Mouse (Mus musculus) heart, postnatal 10 days (tissue): ENCODE results near the gene Krt32. TPM values are rescaled to one million over a fixed set of nuclear protein-coding genes. Genes with fewer than 3 reads are reported as not detected.

Source experiments
- DNase-seq, 2 experiments: peaks; one replicate each; pipeline ENCODE4 v3.0.0; 2021
- intact Hi-C: fragments of 180-260 bp; cut with DNase I; formaldehyde crosslinking; loops from one replicate; pipeline ENCODE4 v1.15.1; 2025
- total RNA-seq, 2 experiments: library from RNA; stranded (reverse); gene quantifications; 2 replicates each; pipeline ENCODE4 v1.2.3; 2021

The Krt32 gene
- total RNA-seq, 2 experiments from 2014 or later: not detected

- no peak for DNase-seq
- intact Hi-C loops: no loop called here
These were observed 32.1 kb downstream of the Krt32 start for GRCm38 (mm10) chr11:100055686-100056655.

- intact Hi-C loops: no loop called here
- DNase-seq: no peak
These were observed 37.6 kb downstream of the Krt32 start, which contains the start of gene Krt31 for GRCm38 (mm10) chr11:100050451-100050850. Krt31 (minus strand) TSS chr11:100050551.

- intact Hi-C loops: no loop called here
- DNase-seq: no peak
These were observed 40.8 kb downstream of the Krt32 start for GRCm38 (mm10) chr11:100047193-100047592.

- no peak for DNase-seq
- intact Hi-C loops: no loop called here
These were observed 41.6 kb downstream of the Krt32 start for GRCm38 (mm10) chr11:100046303-100046866.

GRCm38 (mm10) chr11:100041454-100041853 is 46.6 kb downstream of the Krt32 start, which contains the start of gene Krt34:
Krt34 (minus strand) TSS chr11:100041554.
- intact Hi-C loops: no loop called here
- no peak for DNase-seq

Other genes with a start within 250 kb of the Krt32 start
- gene Krtap4-16, start 236.6 kb downstream of the Krt32 start, total RNA-seq: not detected
- gene Gm11568, start 230.3 kb downstream of the Krt32 start, total RNA-seq: not detected
- not detected for gene Gm11559, start 223.8 kb downstream of the Krt32 start, total RNA-seq
- gene Krtap9-1, start 214.8 kb downstream of the Krt32 start, total RNA-seq: not detected
- not detected for gene Gm11567, start 209.0 kb downstream of the Krt32 start, total RNA-seq
- not detected for gene Krtap31-1, start 180.3 kb downstream of the Krt32 start, total RNA-seq
- gene Gm11565, start 173.5 kb downstream of the Krt32 start, total RNA-seq: not detected
- gene Krtap31-2, start 151.9 kb downstream of the Krt32 start, total RNA-seq: not detected
- not detected for gene Krtap9-5, start 139.8 kb downstream of the Krt32 start, total RNA-seq
- not detected for gene Krtap29-1, start 109.2 kb downstream of the Krt32 start, total RNA-seq
- gene Krtap16-1, start 101.6 kb downstream of the Krt32 start, total RNA-seq: not detected
- gene Krtap17-1, start 94.2 kb downstream of the Krt32 start, total RNA-seq: not detected
- not detected for gene Krt33a, start 72.0 kb downstream of the Krt32 start, total RNA-seq
- gene Krt33b, start 58.4 kb downstream of the Krt32 start, total RNA-seq: not detected
- not detected for gene Krt34, start 46.7 kb downstream of the Krt32 start, total RNA-seq
- not detected for gene Krt31, start 37.7 kb downstream of the Krt32 start, total RNA-seq
- not detected for gene Krt35, start 8.0 kb upstream of the Krt32 start, total RNA-seq
- not detected for gene Krt36, start 17.4 kb upstream of the Krt32 start, total RNA-seq
- gene Krt13, start 33.3 kb upstream of the Krt32 start, total RNA-seq: not detected
- under 1 TPM in 1 of 2 experiments, not detected in 1; 0.29 TPM for gene Krt15, start 47.7 kb upstream of the Krt32 start, total RNA-seq
- 10 to 100 TPM; 10.3 to 16.7 TPM for gene Krt19, start 60.4 kb upstream of the Krt32 start, total RNA-seq
- not detected for gene Krt9, start 105.0 kb upstream of the Krt32 start, total RNA-seq
- gene Krt14, start 119.3 kb upstream of the Krt32 start, total RNA-seq: 1 to 10 TPM; 1.8 to 2.7 TPM
- not detected for gene Krt16, start 160.7 kb upstream of the Krt32 start, total RNA-seq
- not detected for gene Krt17, start 172.8 kb upstream of the Krt32 start, total RNA-seq
- gene Krt42, start 181.6 kb upstream of the Krt32 start, total RNA-seq: not detected
- gene Eif1, start 231.7 kb upstream of the Krt32 start, total RNA-seq: 1,000 to 10,000 TPM; 1,270 to 1,308 TPM
- not detected for gene Gast, start 246.2 kb upstream of the Krt32 start, total RNA-seq